Mouse (Mus musculus): ENCODE results near the gene Itga3. TPM values are rescaled to one million over a fixed set of nuclear protein-coding genes. Genes with fewer than 3 reads are reported as not detected.

Itga3 gene
- polyA plus RNA-seq, 1 experiment from 2014 or later: 4.4 TPM

GRCm38 (mm10) chr11:95004136-95004936 is 72.3 kb downstream of the Itga3 start:
- no peak for ATAC-seq (ENCODE audit: low FRiP score)
- DNase-seq (ENCODE audit: low spot score): no peak
- Histone ChIP-seq H3K36me3 (ENCODE audit: control insufficient read depth, insufficient read depth, low read length) (peaks cover 12% of the 10 kb centered on the region; the same call in 1 of the 2 replicates), H3K4me2 (replicated peaks; ENCODE audit: low read depth, low read length) (no peak overlapping the region), H3K27ac (ENCODE audit: low read depth, low read length) (peak overlapping the region; percentile 9; the same call in 1 of the 2 replicates), H3K9me3 (ENCODE audit: control insufficient read depth, low read length) (no peaks in the 10 kb centered on the region), H3K4me3 (ENCODE audit: low read depth, low read length) (no peak overlapping the region), H3K9ac (ENCODE audit: low read depth, low read length) (no peak overlapping the region), H3K27me3 (ENCODE audit: control insufficient read depth, insufficient read depth, low read length) (no peaks in the 10 kb centered on the region), H3K4me1 (replicated peaks; ENCODE audit: control insufficient read depth, insufficient read depth, low read length) (peaks cover 18% of the 10 kb centered on the region)
- 86% methylated on average over 12 of the region's 12 CpGs for WGBS

- no peak overlapping the region for H3K27ac ChIP-seq (ENCODE audit: low read depth, low read length)
- H3K4me3 ChIP-seq (ENCODE audit: low read depth, low read length): no peak overlapping the region
- no peaks in the 10 kb centered on the region for H3K9me3 ChIP-seq (ENCODE audit: control insufficient read depth, low read length)
- H3K27me3 ChIP-seq (ENCODE audit: control insufficient read depth, insufficient read depth, low read length): no peaks in the 10 kb centered on the region
- peaks cover 18% of the 10 kb centered on the region for H3K4me1 ChIP-seq (replicated peaks; ENCODE audit: control insufficient read depth, insufficient read depth, low read length)
- peaks cover 13% of the 10 kb centered on the region for H3K36me3 ChIP-seq (ENCODE audit: control insufficient read depth, insufficient read depth, low read length)
- no peak for ATAC-seq (ENCODE audit: low FRiP score)
- 95% methylated on average over 8 of the region's 8 CpGs for WGBS
- H3K4me2 ChIP-seq (replicated peaks; ENCODE audit: low read depth, low read length): no peak overlapping the region
- no peak overlapping the region for H3K9ac ChIP-seq (ENCODE audit: low read depth, low read length)
- no peak for DNase-seq (ENCODE audit: low spot score)
Observed at GRCm38 (mm10) chr11:95002705-95003104, 73.9 kb downstream of the Itga3 start.

DNA sequence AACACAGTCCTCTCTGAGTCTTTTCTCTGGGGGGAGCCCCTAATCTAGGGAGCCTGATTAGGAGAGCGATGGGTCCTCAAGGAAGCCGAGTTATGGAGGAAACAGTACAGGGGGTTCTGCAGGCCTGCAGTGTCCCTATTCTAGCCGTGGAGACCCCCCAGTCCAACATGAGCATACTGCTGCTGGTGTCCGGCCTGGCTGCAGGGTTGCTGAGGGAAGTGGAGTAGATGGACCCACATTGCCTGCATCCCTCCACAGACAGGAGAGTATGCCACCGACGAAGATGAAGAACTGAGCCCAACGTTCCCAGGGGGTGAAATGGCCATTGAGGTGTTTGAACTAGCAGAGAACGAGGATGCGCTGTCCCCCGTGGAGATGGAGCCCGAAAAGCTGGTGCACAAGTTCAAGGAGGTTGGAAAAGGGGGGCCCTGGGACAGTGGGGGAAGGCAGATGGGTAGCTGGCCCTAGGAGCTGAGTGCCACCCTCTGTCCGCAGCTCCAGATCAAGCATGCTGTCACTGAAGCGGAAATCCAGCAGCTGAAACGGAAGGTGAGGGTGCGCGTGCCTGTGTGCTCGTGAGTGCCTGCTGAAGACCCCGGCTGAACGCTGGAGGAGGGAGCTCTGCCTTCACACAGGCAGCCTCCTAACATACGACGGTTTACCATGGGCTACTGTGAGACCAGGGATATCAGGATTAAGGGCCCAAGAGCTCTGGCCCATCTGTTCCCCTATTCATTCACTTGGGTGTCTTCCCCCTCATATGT is 74.8 kb downstream of the Itga3 start:
- no peak for DNase-seq (ENCODE audit: low spot score)
- Histone ChIP-seq H3K27me3 (ENCODE audit: control insufficient read depth, insufficient read depth, low read length) (no peaks in the 10 kb centered on the region), H3K36me3 (ENCODE audit: control insufficient read depth, insufficient read depth, low read length) (peaks cover 16% of the 10 kb centered on the region), H3K4me2 (replicated peaks; ENCODE audit: low read depth, low read length) (no peak overlapping the region), H3K9me3 (ENCODE audit: control insufficient read depth, low read length) (no peaks in the 10 kb centered on the region), H3K4me3 (ENCODE audit: low read depth, low read length) (no peak overlapping the region), H3K27ac (ENCODE audit: low read depth, low read length) (peak overlapping the region; percentile 7; the same call in 1 of the 2 replicates), H3K4me1 (replicated peaks; ENCODE audit: control insufficient read depth, insufficient read depth, low read length) (peaks cover 13% of the 10 kb centered on the region), H3K9ac (ENCODE audit: low read depth, low read length) (no peak overlapping the region)
- WGBS: 88% methylated on average over 21 of the region's 21 CpGs
- ATAC-seq (ENCODE audit: low FRiP score): no peak

DNA sequence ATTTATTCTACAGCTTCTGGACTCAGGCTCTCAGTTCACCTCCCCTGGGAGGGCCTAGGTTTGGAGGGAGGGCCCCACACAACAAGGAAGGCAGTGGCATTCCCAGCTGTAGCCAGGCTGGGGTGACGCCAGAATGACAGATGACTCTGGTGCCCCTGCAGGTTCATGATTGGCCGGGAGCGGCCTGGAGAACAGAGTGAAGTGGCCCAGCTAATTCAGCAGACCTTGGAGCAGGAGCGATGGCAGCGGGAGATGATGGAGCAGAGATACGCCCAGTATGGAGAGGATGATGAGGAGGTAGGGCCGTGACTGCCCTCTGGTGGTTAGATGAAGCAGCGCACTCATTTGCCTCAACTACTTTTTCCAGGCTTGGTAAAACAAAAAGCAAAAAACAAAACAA is 75.5 kb downstream of the Itga3 start:
- Histone ChIP-seq H3K27ac (ENCODE audit: low read depth, low read length) (peak overlapping the region; percentile 56), H3K4me1 (replicated peaks; ENCODE audit: control insufficient read depth, insufficient read depth, low read length) (peaks cover 10% of the 10 kb centered on the region), H3K9me3 (ENCODE audit: control insufficient read depth, low read length) (no peaks in the 10 kb centered on the region), H3K4me3 (ENCODE audit: low read depth, low read length) (no peak overlapping the region), H3K4me2 (replicated peaks; ENCODE audit: low read depth, low read length) (no peak overlapping the region), H3K9ac (ENCODE audit: low read depth, low read length) (no peak overlapping the region), H3K27me3 (ENCODE audit: control insufficient read depth, insufficient read depth, low read length) (no peaks in the 10 kb centered on the region), H3K36me3 (ENCODE audit: control insufficient read depth, insufficient read depth, low read length) (peaks cover 21% of the 10 kb centered on the region)
- ATAC-seq (ENCODE audit: low FRiP score) (peak; percentile 83), DNase-seq (ENCODE audit: low spot score) (peak; percentile 84)
- WGBS: under 1% methylated on average over 8 of the region's 8 CpGs

- 40% methylated on average over 4 of the region's 4 CpGs for WGBS
- Histone ChIP-seq H3K27ac (ENCODE audit: low read depth, low read length) (peak overlapping the region; percentile 56), H3K9ac (ENCODE audit: low read depth, low read length) (0 out of 2 replicates have a peak overlapping the region, but pooled peaks have one; percentile 7), H3K27me3 (ENCODE audit: control insufficient read depth, insufficient read depth, low read length) (no peaks in the 10 kb centered on the region), H3K4me3 (ENCODE audit: low read depth, low read length) (no peak overlapping the region; the same call in 1 of the 2 replicates), H3K9me3 (ENCODE audit: control insufficient read depth, low read length) (no peaks in the 10 kb centered on the region), H3K4me2 (replicated peaks; ENCODE audit: low read depth, low read length) (no peak overlapping the region), H3K36me3 (ENCODE audit: control insufficient read depth, insufficient read depth, low read length) (peaks cover 21% of the 10 kb centered on the region), H3K4me1 (replicated peaks; ENCODE audit: control insufficient read depth, insufficient read depth, low read length) (peaks cover 8% of the 10 kb centered on the region)
- DNase-seq (ENCODE audit: low spot score): no peak
- no peak; the same call in 1 of the 2 replicates for ATAC-seq (ENCODE audit: low FRiP score)
Observed at GRCm38 (mm10) chr11:95000548-95000947, 76.1 kb downstream of the Itga3 start.

GRCm38 (mm10) chr11:95000128-95000527 is 76.5 kb downstream of the Itga3 start:
- no peaks in the 10 kb centered on the region for H3K27me3 ChIP-seq (ENCODE audit: control insufficient read depth, insufficient read depth, low read length)
- DNase-seq (ENCODE audit: low spot score) (no peak), ATAC-seq (ENCODE audit: low FRiP score) (no peak)
- H3K4me1 ChIP-seq (replicated peaks; ENCODE audit: control insufficient read depth, insufficient read depth, low read length): peaks cover 11% of the 10 kb centered on the region
- 0 out of 2 replicates have a peak overlapping the region, but pooled peaks have one; percentile 7 for H3K9ac ChIP-seq (ENCODE audit: low read depth, low read length)
- H3K27ac ChIP-seq (ENCODE audit: low read depth, low read length): peak overlapping the region; percentile 56
- WGBS: 75% methylated on average over 8 of the region's 8 CpGs
- no peaks in the 10 kb centered on the region for H3K9me3 ChIP-seq (ENCODE audit: control insufficient read depth, low read length)
- no peak overlapping the region for H3K4me2 ChIP-seq (replicated peaks; ENCODE audit: low read depth, low read length)
- H3K36me3 ChIP-seq (ENCODE audit: control insufficient read depth, insufficient read depth, low read length): peaks cover 21% of the 10 kb centered on the region
- H3K4me3 ChIP-seq (ENCODE audit: low read depth, low read length): no peak overlapping the region; the same call in 1 of the 2 replicates

DNA sequence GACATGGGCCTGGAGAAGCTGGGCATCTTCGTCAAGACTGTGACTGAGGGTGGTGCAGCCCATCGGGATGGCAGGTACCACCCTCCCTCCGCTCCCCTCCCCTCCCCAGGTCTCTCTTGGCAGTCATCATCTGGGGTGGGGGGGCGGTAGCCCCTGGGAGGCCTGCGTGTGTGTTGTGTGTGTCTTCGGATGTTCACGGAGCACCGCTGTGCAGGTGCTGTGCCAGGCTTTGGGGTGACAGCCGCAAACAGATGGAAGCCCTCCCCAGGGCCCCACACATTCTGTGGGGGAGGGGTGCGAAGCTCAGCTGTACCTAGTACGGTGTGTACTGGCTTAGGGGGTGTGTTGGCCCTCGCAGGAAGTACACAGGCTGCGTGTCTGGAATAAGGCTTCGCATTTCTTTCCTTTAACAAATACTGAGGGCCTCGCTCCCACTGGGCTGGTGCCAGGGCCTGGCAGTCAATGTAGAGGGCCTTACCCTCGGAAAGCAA is 78.5 kb downstream of the Itga3 start:
- Histone ChIP-seq H3K27ac (ENCODE audit: low read depth, low read length) (no peak overlapping the region), H3K27me3 (ENCODE audit: control insufficient read depth, insufficient read depth, low read length) (no peaks in the 10 kb centered on the region), H3K4me2 (replicated peaks; ENCODE audit: low read depth, low read length) (no peak overlapping the region), H3K4me1 (replicated peaks; ENCODE audit: control insufficient read depth, insufficient read depth, low read length) (peaks cover 28% of the 10 kb centered on the region), H3K4me3 (ENCODE audit: low read depth, low read length) (no peak overlapping the region), H3K9me3 (ENCODE audit: control insufficient read depth, low read length) (no peaks in the 10 kb centered on the region), H3K36me3 (ENCODE audit: control insufficient read depth, insufficient read depth, low read length) (peaks cover 21% of the 10 kb centered on the region), H3K9ac (ENCODE audit: low read depth, low read length) (no peak overlapping the region)
- DNase-seq (ENCODE audit: low spot score): no peak
- WGBS: 88% methylated on average over 15 of the region's 16 CpGs
- no peak for ATAC-seq (ENCODE audit: low FRiP score)

DNA sequence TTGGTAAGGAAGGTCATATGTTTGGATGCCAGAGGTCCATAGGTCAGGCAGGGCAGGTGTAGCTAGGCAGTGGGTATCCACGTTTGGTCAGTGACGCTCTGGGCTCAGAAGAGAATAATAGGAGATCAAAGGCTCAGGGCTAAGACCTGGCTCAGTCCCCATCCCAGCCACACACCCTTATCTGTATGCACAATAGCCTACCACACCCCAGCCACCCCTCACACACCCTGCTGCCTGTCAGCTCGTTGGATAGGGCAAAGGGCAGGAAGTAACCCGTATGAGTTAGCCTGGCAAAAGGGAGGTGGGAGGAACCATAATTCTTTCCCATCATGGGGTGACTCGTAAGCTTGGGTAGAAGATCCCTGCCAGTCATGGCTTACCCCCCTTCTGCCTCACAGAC is 79.0 kb downstream of the Itga3 start:
- H3K27ac ChIP-seq (ENCODE audit: low read depth, low read length): no peak overlapping the region
- no peak overlapping the region for H3K9ac ChIP-seq (ENCODE audit: low read depth, low read length)
- WGBS: 64% methylated on average over 5 of the region's 5 CpGs

More for the DNA sequence above, 79.0 kb downstream of the Itga3 start:
- H3K27me3 ChIP-seq (ENCODE audit: control insufficient read depth, insufficient read depth, low read length): no peaks in the 10 kb centered on the region
- H3K9me3 ChIP-seq (ENCODE audit: control insufficient read depth, low read length): no peaks in the 10 kb centered on the region
- H3K4me3 ChIP-seq (ENCODE audit: low read depth, low read length): no peak overlapping the region
- ATAC-seq (ENCODE audit: low FRiP score) (no peak), DNase-seq (ENCODE audit: low spot score) (no peak)
- H3K36me3 ChIP-seq (ENCODE audit: control insufficient read depth, insufficient read depth, low read length): peaks cover 21% of the 10 kb centered on the region
- H3K4me1 ChIP-seq (replicated peaks; ENCODE audit: control insufficient read depth, insufficient read depth, low read length): peaks cover 28% of the 10 kb centered on the region
- no peak overlapping the region for H3K4me2 ChIP-seq (replicated peaks; ENCODE audit: low read depth, low read length)
